Mouse (Mus musculus): ENCODE data around the gene Zfp708. TPM values are rescaled to one million over a fixed set of nuclear protein-coding genes. Genes with fewer than 3 reads are reported as not detected.
"Not testable (repeated sequence)": the region's sequence is repeated elsewhere in the genome, so short reads cannot be mapped to it uniquely, and the experiment has no call there.

Gene Zfp708
- 5.1 and 5.8 TPM in 2 replicates for polyA plus RNA-seq (2015; fragmentation: Nextera tagmentation; extraction: Ambion mirVana)

DNA sequence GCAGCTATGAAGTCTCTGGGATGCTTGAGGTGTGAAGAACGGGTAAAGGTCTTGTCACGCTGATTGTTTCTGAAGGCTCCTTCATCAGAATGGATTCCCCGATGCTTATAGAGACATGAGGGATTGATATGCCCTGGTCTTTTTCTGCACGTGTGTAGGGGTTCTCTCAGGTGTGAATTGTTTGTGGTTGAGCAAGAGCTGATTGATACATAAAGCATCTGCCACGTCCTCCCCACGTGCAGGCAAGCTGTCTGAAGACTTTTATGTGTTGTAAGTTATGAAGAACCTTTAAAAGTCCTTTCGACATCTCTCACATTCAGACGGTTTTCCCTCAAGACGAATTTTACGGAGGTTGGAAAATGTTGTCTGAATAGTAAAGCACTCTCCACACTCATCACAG lies at the start of gene Zfp708:
Gene Zfp708 (minus strand): TSS at position 101 of the 400 bp plus-strand sequence.
- Histone ChIP-seq H3K36me3 (ENCODE audit: insufficient read depth, low read length) (peaks cover 7% of the 10 kb centered on the region), H3K4me1 (ENCODE audit: insufficient read depth, low read length) (no peaks in the 10 kb centered on the region), H3K4me3 (ENCODE audit: low read length) (no peak within 1 kb of the TSS), H3K27ac (ENCODE audit: low read length) (no peak within 1 kb of the TSS), H3K4me2 (replicated peaks; ENCODE audit: low read depth, low read length) (no peak within 1 kb of the TSS), H3K27me3 (ENCODE audit: insufficient read depth, low read length) (no peaks in the 10 kb centered on the region), H3K9me3 (ENCODE audit: low read length) (no peaks in the 10 kb centered on the region), H3K9ac (replicated peaks; ENCODE audit: low read length) (no peak within 1 kb of the TSS)
- WGBS = 84% methylated on average over 10 of the region's 10 CpGs
- ATAC-seq (ENCODE audit: low FRiP score, low TSS enrichment) = no peak

DNA sequence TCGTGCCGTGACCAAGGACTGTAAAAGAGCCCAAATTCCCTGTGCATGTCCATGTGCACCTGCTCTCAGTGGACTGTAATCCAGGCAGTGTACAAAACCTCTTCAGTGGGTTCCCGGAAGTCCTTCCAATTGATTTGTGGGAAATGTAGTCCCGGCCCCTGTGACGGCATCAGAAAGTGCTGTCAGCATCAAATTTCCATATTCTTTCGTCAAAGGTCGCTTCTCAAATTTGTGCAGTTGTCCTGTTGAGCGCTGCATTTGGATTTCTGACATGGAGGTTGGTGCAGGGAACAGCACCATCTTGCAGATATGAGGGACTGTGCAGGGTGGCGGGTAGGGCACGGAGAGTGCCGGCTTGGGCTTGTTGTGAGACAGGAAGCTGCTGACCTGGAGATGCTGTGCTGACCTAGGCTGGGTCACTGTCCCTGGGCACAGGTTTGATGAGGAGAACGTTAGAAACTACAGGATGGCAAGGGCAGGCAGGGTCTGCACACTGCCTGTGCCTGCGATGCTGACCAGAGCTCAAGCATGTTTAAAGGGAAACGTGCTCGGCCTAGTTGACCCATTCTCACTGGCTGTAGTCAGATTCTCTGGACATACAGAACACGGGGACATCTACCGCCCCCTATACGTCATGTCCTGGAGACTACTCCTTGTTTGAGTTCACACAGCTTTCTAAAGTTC lies 30.4 kb upstream of the Zfp708 start:
- no peaks in the 10 kb centered on the region for H3K9me3 ChIP-seq (ENCODE audit: low read length)
- H3K27ac ChIP-seq (ENCODE audit: low read length) = peak overlapping the region; percentile 68; the same call in 1 of the 2 replicates
- peaks cover 8% of the 10 kb centered on the region; the same call in 1 of the 2 replicates for H3K4me1 ChIP-seq (ENCODE audit: insufficient read depth, low read length)
- under 1% methylated on average over 18 of the region's 18 CpGs for WGBS
- peak overlapping the region; percentile 85 for H3K4me3 ChIP-seq (ENCODE audit: low read length)
- H3K27me3 ChIP-seq (ENCODE audit: insufficient read depth, low read length) = no peaks in the 10 kb centered on the region
- H3K36me3 ChIP-seq (ENCODE audit: insufficient read depth, low read length) = no peaks in the 10 kb centered on the region
- peak overlapping the region; percentile 78 for H3K9ac ChIP-seq (replicated peaks; ENCODE audit: low read length)
- peak; percentile 97 for ATAC-seq (ENCODE audit: low FRiP score, low TSS enrichment)
- H3K4me2 ChIP-seq (replicated peaks; ENCODE audit: low read depth, low read length) = peak overlapping the region; percentile 72

DNA sequence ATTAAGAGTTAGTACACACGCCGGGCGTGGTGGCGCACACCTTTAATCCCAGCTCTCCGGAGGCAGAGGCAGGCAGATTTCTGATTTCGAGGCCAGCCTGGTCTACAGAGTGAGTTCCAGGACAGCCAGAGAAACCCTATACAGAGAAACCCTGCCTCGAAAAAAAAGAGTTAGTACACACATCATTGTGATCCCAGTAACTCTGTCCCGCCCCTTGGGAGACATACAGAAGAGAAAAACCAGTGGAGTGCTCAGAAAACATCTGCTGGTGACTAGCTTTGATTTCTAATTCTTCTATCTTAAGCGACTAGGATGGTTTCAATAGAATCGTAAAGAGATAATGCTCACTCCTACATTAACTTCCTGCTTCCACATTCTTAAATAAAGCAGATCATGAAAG lies 29.7 kb upstream of the Zfp708 start:
- 79% methylated on average over 10 of the region's 10 CpGs for WGBS
- not testable (repeated sequence) for H3K9ac ChIP-seq (replicated peaks; ENCODE audit: low read length); H3K4me1 ChIP-seq (ENCODE audit: insufficient read depth, low read length); H3K27me3 ChIP-seq (ENCODE audit: insufficient read depth, low read length); H3K27ac ChIP-seq (ENCODE audit: low read length); H3K4me3 ChIP-seq (ENCODE audit: low read length); H3K9me3 ChIP-seq (ENCODE audit: low read length); ATAC-seq (ENCODE audit: low FRiP score, low TSS enrichment); H3K36me3 ChIP-seq (ENCODE audit: insufficient read depth, low read length)
- peak overlapping the region; percentile 72; the same call in 1 of the 2 replicates for H3K4me2 ChIP-seq (replicated peaks; ENCODE audit: low read depth, low read length)

DNA sequence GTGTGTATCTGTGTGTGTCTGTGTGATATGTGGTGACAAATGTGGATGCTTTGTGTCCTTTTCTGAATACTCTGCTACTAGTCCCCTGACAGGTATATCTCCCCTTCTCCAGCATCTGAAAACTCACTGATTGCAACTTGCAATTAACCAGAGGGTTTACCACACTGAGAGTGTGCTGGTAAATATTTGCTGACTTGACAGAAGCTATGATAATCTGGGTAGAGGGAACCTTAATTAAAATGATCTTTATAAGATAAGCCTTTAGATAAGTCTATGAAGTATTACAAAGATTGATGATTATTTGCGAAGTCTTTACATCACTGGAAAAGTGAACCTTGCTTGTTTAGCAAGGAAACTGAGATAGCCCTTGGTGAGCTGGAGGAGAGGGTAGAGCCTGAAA lies 26.7 kb upstream of the Zfp708 start:
- H3K9ac ChIP-seq (replicated peaks; ENCODE audit: low read length) = no peak overlapping the region

DNA sequence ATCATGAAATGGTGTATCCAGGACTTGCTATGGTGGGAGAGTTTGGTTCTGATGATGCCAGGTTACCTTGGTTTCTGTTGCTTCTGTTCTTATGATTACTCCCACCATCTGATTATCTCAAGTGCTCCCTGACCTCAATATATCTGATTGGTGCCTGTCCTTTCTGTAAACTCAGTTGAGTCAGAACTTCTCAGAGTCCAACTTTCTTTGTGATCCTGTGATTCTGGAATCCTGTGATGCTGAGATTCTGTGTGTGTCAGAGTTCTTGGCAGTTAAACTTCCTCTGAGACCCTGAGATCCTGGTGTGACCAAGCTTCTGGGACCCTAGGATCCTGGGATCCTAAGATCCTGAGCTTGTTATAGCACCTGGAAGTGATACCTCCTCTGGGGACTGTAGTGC lies 23.6 kb upstream of the Zfp708 start, which contains the start of gene Zfp759:
Gene Zfp759 (plus strand): TSS at position 301 of the 400 bp plus-strand sequence.
- not testable (repeated sequence) for H3K4me2 ChIP-seq (replicated peaks; ENCODE audit: low read depth, low read length); H3K4me1 ChIP-seq (ENCODE audit: insufficient read depth, low read length); H3K9me3 ChIP-seq (ENCODE audit: low read length); H3K36me3 ChIP-seq (ENCODE audit: insufficient read depth, low read length); H3K4me3 ChIP-seq (ENCODE audit: low read length); ATAC-seq (ENCODE audit: low FRiP score, low TSS enrichment); H3K9ac ChIP-seq (replicated peaks; ENCODE audit: low read length); H3K27me3 ChIP-seq (ENCODE audit: insufficient read depth, low read length); H3K27ac ChIP-seq (ENCODE audit: low read length)

More for the DNA sequence above, 26.7 kb upstream of the Zfp708 start:
- Histone ChIP-seq H3K27me3 (ENCODE audit: insufficient read depth, low read length) (no peaks in the 10 kb centered on the region), H3K36me3 (ENCODE audit: insufficient read depth, low read length) (no peaks in the 10 kb centered on the region), H3K9me3 (ENCODE audit: low read length) (no peaks in the 10 kb centered on the region), H3K27ac (ENCODE audit: low read length) (no peak overlapping the region), H3K4me1 (ENCODE audit: insufficient read depth, low read length) (peaks cover 8% of the 10 kb centered on the region; the same call in 1 of the 2 replicates), H3K4me3 (ENCODE audit: low read length) (no peak overlapping the region), H3K4me2 (replicated peaks; ENCODE audit: low read depth, low read length) (no peak overlapping the region)
- no peak for ATAC-seq (ENCODE audit: low FRiP score, low TSS enrichment)
- 86% methylated on average over 1 of the region's 1 CpGs for WGBS

DNA sequence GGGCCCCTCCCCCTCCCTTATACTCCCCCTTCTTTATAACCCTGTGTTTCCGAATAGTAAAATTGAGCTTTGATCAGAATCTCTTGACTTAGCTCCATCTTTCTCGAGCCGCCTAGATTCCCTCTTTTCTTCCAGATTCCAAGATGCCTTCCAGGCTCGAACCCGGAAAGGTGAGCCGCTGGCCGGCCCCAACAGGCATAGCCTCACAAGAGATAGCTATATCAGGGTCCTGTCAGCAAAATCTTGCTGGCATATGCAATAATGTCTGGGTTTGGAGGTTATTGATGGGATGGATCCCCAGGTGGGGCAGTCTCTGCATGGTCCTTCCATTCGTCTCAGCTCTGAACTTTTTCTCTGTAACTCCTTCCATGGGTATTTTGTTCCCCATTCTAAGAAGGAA lies 18.4 kb upstream of the Zfp708 start, which contains the start of gene Rslcan18:
Gene Rslcan18 (minus strand): TSS at position 101 of the 400 bp plus-strand sequence.
- not testable (repeated sequence) for H3K27ac ChIP-seq (ENCODE audit: low read length); H3K36me3 ChIP-seq (ENCODE audit: insufficient read depth, low read length); ATAC-seq (ENCODE audit: low FRiP score, low TSS enrichment); H3K4me3 ChIP-seq (ENCODE audit: low read length); H3K27me3 ChIP-seq (ENCODE audit: insufficient read depth, low read length); H3K4me2 ChIP-seq (replicated peaks; ENCODE audit: low read depth, low read length); H3K9me3 ChIP-seq (ENCODE audit: low read length); H3K4me1 ChIP-seq (ENCODE audit: insufficient read depth, low read length); H3K9ac ChIP-seq (replicated peaks; ENCODE audit: low read length)
- WGBS = 94% methylated on average over 8 of the region's 8 CpGs

DNA sequence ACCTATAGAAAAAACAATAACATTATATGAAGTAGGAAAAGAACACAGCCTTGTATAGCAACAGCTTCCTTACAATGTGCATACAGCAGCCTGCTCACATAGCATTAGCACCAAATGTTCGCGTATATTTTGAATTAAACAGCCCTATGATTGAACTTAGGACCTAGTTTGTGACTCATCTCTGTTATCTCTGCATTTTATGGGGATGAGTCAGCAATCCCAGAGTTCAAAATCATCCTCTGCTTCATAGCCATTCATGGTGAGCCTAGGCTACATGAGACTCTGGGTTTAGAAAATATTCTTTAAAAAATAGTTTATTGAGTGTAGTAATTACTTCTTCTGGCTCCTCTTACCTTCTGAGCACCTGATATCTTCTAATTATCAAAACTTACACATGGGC lies 15.5 kb upstream of the Zfp708 start:
- ATAC-seq (ENCODE audit: low FRiP score, low TSS enrichment) = no peak
- Histone ChIP-seq H3K4me3 (ENCODE audit: low read length) (no peak overlapping the region), H3K4me2 (replicated peaks; ENCODE audit: low read depth, low read length) (no peak overlapping the region), H3K27ac (ENCODE audit: low read length) (no peak overlapping the region), H3K36me3 (ENCODE audit: insufficient read depth, low read length) (no peaks in the 10 kb centered on the region), H3K4me1 (ENCODE audit: insufficient read depth, low read length) (no peaks in the 10 kb centered on the region), H3K9me3 (ENCODE audit: low read length) (no peaks in the 10 kb centered on the region), H3K9ac (replicated peaks; ENCODE audit: low read length) (no peak overlapping the region), H3K27me3 (ENCODE audit: insufficient read depth, low read length) (no peaks in the 10 kb centered on the region)
- WGBS = 91% methylated on average over 2 of the region's 2 CpGs

DNA sequence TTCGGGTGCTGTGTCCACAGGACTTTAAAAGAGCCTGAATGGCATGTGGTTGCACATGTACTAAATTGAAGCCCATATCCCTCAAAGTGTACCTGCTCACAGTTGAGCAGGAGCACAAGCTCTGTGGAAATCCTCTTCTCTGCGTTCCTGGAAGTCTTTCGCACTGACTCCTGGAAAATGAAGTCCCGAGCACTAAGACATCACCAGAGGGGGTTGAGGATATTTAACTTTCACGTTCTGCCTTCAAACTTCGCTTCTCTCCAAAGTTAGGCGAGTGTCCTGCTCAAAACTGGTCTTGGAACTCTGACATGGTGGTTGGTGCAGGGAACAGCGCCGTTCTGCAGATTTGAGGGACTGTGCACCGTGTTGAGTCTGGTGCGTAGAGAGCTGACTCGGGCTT lies 14.3 kb upstream of the Zfp708 start:
- H3K27me3 ChIP-seq (ENCODE audit: insufficient read depth, low read length) = no peaks in the 10 kb centered on the region
- no peak overlapping the region for H3K4me3 ChIP-seq (ENCODE audit: low read length)
- 81% methylated on average over 12 of the region's 12 CpGs for WGBS
- ATAC-seq (ENCODE audit: low FRiP score, low TSS enrichment) = no peak
- H3K27ac ChIP-seq (ENCODE audit: low read length) = no peak overlapping the region
- peaks cover 6% of the 10 kb centered on the region for H3K4me1 ChIP-seq (ENCODE audit: insufficient read depth, low read length)
- H3K4me2 ChIP-seq (replicated peaks; ENCODE audit: low read depth, low read length) = no peak overlapping the region
- H3K9me3 ChIP-seq (ENCODE audit: low read length) = no peaks in the 10 kb centered on the region
- H3K9ac ChIP-seq (replicated peaks; ENCODE audit: low read length) = no peak overlapping the region
- no peaks in the 10 kb centered on the region for H3K36me3 ChIP-seq (ENCODE audit: insufficient read depth, low read length)

DNA sequence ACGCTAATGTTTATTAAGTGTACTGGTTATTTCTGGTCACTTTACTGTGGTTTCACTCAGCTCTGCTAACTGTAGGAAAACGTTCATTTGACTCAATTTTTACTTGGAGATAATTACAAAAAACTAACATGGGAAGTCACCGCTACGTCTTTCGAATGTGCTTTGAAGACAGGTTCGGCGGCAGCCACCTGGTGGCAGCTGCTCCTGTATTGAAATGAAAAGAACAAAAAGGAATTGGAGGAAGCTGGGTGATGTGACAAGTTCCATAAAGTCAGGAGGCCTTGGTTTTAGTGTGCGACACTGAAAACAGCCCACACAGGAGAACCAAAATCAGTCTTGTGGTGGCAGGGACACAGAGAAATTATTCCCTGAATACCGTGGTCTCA lies 11.0 kb upstream of the Zfp708 start:
- Histone ChIP-seq H3K9ac (replicated peaks; ENCODE audit: low read length) (peak overlapping the region; percentile 44; the same call in 1 of the 2 replicates), H3K36me3 (ENCODE audit: insufficient read depth, low read length) (peaks cover 9% of the 10 kb centered on the region), H3K4me2 (replicated peaks; ENCODE audit: low read depth, low read length) (peak overlapping the region; percentile 54), H3K9me3 (ENCODE audit: low read length) (peaks cover 9% of the 10 kb centered on the region; the same call in 1 of the 2 replicates), H3K27me3 (ENCODE audit: insufficient read depth, low read length) (no peaks in the 10 kb centered on the region), H3K4me3 (ENCODE audit: low read length) (peak overlapping the region; percentile 61), H3K4me1 (ENCODE audit: insufficient read depth, low read length) (peaks cover 6% of the 10 kb centered on the region), H3K27ac (ENCODE audit: low read length) (0 out of 2 replicates have a peak overlapping the region, but pooled peaks have one; percentile 19)
- ATAC-seq (ENCODE audit: low FRiP score, low TSS enrichment) = peak; percentile 69; the same call in 1 of the 2 replicates
- 5% methylated on average over 9 of the region's 9 CpGs for WGBS

DNA sequence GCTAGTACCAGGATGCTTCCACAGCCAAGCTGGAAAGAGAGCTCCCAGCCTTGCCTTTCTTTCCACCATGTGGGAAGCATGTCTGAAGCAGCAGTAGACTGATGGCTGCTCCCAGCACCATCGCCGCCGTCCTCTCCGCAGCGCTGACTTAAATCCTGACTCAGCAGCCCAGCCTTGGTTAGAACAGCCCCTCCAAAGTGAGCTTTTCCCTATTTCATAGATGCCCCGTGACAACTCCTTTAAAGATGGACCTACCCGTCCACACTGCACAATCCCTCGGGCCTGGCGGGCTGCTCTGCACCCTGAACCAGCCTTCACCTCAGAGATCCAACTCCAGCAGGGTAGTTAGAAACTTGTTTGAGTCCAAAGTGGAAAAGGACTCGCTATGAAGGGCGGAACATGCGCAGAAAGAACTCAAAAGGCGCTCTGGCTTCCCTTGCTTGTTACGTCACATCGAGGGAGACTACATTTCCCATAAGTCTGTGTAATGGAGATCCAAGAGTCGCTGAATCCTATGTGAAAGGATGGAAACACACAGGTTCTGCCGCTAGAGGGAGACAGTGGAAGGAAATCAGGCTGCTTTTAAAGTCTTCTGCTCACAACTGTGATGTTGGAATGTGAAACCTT lies 10.5 kb upstream of the Zfp708 start, which contains the start of gene Gm28557:
Gene Gm28557 (minus strand): TSS at position 411 of the 627 bp plus-strand sequence.
- Histone ChIP-seq H3K36me3 (ENCODE audit: insufficient read depth, low read length) (peaks cover 9% of the 10 kb centered on the region), H3K9ac (replicated peaks; ENCODE audit: low read length) (peak within 1 kb of the TSS; percentile 73), H3K4me2 (replicated peaks; ENCODE audit: low read depth, low read length) (peak within 1 kb of the TSS; percentile 61), H3K9me3 (ENCODE audit: low read length) (peaks cover 9% of the 10 kb centered on the region; the same call in 1 of the 2 replicates), H3K4me3 (ENCODE audit: low read length) (peak within 1 kb of the TSS; percentile 61), H3K4me1 (ENCODE audit: insufficient read depth, low read length) (peaks cover 6% of the 10 kb centered on the region), H3K27ac (ENCODE audit: low read length) (peak within 1 kb of the TSS; percentile 87), H3K27me3 (ENCODE audit: insufficient read depth, low read length) (no peaks in the 10 kb centered on the region)
- peak; percentile 98 for ATAC-seq (ENCODE audit: low FRiP score, low TSS enrichment)
- WGBS = under 1% methylated on average over 17 of the region's 17 CpGs

Measured in kidney, embryonic 16.5 days (tissue).